Mouse (Mus musculus) thymus, postnatal 0 days (tissue): Measurements from ENCODE around the gene Tpst2. TPM values are rescaled to one million over a fixed set of nuclear protein-coding genes. Genes with fewer than 3 reads are reported as not detected.
"Not testable (repeated sequence)": the region's sequence is repeated elsewhere in the genome, so short reads cannot be mapped to it uniquely, and the experiment has no call there.

Source experiments
- DNase-seq: peaks from one replicate; pipeline ENCODE4 v3.0.0-alpha.2; 2015; ENCODE audit warnings: low spot score
- polyA plus RNA-seq: library from polyadenylated mRNA; unstranded; fragments of >200 nt; fragmentation: Nextera tagmentation; extraction: Ambion mirVana; gene quantifications from 2 replicates; pipeline ENCODE4 v1.2.1, GENCODE M21; 2015

Gene Tpst2
- polyA plus RNA-seq, 1 experiment from 2014 or later = 44.6 TPM

DNA sequence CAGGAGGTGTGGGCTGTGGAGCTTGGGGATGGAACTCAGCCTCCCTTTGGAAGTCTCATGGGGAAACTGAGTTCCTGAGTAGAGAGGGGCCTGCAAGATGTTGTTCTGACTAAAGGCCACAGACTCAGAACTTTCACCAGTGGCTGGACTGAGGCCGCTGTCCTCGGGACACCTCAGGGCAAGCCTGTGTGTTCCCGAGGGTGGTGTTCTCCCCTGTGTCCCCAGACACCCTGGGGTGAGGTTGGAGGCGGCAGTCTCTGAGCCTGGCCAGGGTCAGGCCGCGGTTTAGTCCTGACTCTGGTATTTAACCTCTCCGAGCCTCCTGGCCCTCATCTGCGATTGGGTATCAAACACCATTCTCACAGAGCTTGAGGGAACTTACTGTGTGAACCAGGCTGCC lies 19.1 kb downstream of the Tpst2 start:
- DNase-seq = no peak

DNA sequence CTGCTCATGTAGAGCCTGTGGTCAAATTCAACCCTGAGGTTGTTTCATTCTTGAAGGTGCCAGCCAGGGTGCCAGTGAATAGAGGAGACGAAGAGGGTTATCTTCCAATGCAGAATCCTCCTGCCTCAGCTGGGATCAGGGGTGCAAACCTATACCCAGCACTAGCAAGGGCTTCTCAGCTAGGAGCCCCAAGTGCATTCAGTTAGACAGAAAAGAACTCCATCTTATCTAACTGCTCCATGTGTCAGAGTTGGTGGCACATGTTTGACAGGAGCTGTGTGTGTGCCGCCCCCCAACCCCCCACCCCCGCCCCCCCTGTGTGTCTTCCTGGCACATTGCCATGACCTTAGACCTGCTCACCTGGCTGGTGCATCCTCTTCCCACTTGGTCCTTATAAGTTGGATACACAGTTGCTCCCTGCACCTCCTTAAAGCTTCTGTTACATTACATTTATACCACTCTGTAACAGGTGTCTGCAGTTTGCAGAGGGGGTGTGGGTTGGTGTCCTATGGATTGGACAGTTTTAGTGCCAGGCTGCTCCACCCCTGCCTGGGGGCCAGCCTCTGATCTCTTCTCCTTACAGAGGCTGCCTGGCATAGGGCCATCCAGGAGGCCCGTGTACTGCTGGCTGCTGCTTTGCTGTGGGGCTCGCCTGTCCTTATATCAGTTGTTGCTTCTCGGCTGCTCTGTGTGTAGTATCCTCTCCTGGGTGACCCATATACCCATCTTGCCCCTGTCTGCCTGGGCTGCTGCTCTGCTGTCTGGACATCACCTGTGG lies 20.1 kb downstream of the Tpst2 start:
- no peak for DNase-seq

DNA sequence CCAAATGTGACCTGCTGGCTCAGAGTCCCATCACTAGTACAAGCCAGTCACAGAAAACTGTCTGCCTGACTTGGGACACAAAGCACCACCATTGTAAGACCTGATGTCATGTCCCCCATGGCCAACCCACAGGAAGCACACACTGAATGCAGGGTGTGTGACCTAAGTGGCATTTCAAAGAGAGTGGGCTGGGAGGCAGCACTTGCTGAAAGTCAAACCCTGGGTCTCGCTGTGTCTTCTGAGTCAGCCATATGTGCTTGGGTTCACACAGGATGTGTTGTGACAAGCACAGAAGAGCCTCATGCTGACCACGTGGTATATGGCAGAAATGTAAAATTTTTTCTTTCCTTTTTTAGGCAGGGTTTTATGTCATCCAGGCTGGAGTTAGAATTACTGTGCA lies 20.8 kb downstream of the Tpst2 start:
- peak; percentile 72 for DNase-seq

DNA sequence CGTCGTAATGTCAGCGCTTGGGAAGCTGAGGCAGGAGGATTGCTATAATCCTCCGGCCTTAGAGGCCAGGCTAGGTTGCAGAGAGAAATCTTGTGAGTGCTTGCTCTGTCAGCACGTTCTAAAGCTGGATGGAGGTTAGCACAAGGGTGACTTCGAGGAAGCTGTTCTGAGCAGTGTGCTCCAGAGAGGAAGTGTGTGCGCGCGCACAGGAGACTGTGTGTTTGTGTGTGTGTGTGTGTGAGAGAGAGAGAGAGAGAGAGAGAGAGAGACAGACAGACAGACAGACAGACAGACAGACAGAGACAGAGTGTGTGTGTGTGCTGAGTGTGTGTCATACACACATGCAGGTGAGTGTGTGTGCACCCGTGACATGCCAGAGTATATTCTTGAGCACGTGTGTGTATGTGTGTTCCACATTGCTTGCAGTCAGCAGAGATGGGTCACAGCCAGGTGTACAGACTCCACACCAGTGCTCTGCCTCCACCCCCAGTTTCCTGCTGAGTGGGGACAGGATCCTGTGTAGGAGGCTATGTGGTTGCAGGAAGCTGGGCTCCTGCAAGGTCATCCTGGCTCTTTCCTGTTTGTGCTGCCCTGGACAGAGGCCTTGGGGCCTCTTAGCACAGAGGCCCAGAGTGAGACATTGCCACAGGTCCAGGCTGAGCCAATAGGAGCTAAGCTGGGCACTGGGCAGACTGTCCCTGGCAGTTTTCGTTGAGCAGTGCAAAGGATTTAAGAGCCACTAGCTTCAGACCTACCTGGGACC lies 21.9 kb downstream of the Tpst2 start:
- peak; percentile 73 for DNase-seq

DNA sequence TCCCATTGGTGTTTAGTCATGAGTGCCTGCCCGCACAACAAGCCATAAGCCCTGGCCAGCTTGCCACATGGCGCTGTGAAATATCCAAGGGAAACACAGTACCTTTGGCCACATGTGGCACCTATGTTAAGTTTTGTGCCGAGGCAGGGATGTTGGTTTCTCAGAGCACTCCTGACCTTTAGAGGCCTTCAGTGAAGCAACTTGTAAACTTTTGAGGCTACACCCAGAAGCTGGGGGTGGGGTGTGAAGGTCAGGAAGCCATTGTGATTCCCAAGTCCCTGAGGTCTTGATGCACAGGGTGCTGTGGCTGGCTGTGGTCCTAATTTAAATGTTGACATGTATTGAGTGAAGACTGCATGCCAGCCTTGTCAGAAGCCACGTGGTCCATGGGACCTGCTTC lies 22.9 kb downstream of the Tpst2 start:
- no peak for DNase-seq

DNA sequence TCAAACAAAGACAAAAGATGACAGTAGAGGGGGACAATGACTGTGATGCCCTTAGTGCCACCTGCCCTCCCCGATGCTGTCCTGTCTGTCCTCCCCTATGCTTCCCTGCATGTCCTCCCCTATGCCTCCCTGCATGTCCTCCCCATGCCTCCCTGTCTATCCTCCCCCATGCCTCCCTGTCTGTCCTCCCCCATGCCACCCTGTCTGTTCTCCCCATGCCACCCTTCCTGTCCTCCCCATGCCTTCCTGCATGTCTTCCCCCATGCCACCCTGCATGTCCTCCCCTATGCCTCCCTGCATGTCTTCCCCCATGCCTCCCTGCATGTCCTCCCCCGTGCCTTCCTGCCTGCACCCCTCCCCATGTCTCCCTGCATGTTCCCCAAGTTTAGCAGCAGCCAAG lies 23.6 kb downstream of the Tpst2 start:
- DNase-seq = no peak

DNA sequence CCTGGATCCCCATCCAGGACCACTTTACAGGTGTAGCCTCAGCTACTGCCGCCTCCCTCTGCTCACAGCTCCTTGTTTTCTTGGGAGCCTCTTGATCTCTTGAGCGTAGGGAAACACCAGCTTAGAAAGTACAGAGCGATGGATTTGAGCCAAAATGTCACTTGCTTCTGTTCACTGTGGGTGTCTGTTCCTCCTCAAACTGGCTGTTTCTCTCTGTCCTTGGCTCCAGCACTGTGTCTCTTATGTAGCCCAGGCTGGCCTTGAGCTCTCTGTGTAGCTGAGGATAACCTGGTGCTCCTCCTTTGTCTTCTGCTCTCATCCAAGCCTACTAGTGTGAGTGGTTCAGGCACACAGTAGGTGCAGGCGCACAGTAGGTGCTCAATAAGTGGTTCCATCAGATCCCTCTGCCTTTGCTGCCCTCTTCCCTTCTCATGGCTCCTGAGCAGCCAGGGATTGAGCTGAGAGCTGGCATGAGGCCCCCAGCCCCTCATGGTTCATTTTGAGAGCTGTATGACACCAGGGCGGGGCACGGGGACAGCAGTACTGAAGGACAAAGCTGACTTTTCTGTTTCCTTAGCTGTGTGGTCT lies 24.3 kb downstream of the Tpst2 start:
- no peak for DNase-seq

DNA sequence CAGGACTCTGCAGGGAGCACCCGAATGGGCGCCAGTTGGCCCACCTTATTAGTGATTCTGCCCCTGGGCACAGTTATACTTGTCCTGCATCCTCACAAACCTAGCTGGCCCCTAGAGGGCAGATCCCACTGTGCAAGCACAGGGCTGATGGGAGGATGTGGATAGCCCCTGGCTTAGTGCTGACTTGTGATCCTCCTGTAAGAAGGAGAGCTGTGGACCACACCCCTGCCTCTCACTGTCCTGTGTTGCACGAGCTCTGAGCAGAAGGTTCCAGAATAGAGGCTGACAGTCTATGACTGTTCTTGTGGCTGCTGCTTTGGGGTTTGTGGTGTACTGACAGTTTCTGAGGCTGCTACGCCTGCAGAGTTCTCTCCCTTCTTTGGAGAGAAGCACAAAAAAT lies 25.2 kb downstream of the Tpst2 start:
- DNase-seq = peak; percentile 40

DNA sequence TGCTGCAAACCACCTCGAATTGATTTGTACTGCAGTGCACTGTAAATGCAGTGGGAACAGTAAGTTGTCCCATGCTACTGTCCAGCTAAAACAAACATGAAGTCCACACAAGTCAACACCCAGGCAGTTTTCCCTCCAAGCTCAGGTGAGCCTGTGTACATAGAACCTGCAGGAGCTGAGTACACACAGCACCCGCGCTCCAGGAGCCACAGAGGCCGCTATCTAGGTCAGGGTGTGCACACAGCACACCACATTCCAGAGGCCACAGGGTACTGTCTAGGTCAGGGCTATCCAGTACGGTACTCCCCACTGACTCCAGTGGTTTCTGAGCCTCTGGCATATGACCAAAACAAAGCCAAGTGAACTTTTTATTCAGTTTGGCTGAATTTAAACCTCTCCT lies 25.8 kb downstream of the Tpst2 start:
- no peak for DNase-seq

DNA sequence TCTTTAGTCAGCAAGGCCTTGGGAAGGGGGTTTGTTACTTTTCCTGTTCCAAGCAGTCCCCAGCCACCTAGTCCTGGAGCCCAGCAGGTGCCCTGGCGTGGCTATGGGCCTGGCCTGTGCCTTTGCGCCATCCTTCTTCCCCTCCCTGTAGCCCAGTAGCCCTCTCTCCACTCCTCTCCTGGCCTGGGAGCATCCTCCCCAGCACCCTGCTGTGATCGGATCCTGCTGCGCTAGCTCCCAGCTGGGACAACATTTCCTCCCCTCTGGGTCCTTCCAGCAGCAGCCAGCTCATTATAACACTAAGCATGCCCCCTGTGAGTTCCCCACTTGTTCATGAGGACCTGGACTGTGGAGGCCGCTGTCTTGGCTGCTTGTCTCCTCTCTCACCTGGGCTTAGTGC lies 29.4 kb downstream of the Tpst2 start:
- DNase-seq = no peak

DNA sequence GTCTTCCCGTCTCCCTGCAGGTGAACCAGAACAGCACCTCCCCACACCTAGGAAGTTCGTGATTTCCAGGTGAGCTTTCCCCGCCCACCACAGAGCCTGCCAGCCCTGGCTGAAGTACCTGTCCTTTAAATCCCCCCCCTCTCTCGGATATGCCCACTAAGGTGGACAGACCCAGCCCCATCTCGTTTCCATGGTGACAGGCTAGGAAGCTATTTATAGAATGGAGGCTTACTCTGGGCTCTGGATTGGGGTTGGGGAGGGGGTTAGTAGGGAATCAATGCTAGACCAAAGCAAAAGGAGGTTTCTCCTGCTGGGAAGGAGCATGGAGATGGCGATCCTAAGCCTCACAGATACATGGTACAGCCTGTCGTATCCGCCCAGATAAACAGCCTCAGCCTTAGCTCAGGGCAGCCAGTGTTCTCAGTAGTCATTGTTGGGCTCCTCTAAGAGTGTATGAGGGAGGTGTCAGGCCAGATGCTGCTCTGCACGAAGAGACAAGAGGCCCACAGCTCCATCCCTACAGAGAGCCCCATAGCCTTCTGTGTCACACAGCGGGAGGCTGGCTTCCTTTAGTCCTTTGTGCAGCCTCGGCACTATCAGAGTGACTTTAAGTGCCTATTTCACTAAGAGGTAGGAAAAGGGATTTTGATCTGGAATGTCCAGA lies 36.9 kb downstream of the Tpst2 start:
- no peak for DNase-seq

DNA sequence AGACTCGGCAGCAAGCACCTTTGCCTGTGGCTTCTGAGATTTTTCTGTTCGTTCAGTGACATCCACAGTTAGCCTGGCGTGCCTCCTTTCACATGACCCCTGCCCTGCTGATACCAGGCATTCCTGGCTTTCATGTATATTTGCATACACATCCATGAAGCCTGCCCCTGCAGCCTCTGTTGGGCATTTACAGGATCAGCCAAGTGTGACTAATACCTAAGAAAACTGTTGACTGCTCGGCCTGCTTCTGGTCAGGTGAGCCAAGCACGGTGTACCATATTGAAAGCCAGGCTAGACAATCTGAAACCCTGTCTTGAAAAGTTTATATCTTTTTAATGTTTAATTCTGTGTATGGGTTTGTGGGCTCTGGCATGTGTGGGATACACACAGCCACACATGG lies 40.0 kb downstream of the Tpst2 start:
- no peak for DNase-seq

DNA sequence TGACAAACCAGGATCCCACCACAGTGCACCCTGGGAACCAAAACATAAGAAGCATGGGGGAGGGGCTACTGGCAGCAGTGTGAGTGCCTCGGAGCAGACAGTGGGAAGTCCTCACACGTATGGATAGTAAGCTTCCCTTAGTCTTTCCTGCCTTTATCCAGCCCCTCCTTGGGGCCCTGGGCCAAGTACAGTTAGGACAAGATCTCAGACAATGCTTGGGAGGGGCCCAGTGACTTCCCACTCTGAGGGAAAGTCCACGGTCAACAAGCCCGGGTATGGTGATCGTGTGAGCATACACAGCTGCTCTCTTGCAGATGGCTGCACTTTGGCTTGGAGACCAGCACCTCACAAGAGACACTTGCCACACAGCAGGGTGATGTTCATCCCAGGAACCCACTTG lies 40.8 kb downstream of the Tpst2 start:
- DNase-seq = no peak

DNA sequence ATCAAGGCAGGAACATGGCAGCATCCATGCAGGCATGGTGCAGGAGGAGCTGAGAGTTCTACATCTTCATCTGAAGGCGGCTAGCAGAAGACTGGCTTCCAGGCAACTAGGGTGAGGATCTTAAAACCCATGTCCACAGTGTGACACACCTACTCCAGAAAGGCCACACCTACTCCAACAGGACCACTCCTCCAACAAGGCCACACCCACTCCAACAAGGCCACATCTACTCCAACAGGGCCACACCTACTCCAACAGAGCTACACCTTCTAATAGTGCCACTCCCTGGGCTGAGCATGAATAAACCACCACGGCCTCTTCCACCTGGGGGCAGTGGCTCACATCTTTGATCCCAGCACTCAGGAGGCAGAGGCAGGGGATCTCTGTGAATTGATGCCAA lies 42.9 kb downstream of the Tpst2 start:
- not testable (repeated sequence) for DNase-seq

DNA sequence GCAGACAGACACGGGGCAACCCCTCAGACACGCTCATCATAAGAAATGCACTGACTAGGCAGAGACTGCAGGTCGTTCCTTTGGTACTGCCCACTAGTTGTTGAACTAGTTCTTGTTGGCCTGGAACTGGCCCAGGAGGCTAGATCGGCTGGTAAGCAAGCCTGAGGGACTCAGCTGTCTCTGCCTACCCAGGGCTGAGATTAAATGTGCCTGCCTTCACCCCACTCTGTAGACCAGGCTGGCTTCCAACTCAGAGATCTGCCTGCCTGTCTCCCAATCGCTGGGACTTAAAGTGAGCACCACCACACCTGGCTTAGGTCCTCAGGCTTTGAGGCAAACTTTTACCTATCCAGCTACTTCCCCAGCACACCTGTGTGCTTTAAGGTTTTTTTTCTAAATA lies 43.9 kb downstream of the Tpst2 start:
- DNase-seq = no peak

DNA sequence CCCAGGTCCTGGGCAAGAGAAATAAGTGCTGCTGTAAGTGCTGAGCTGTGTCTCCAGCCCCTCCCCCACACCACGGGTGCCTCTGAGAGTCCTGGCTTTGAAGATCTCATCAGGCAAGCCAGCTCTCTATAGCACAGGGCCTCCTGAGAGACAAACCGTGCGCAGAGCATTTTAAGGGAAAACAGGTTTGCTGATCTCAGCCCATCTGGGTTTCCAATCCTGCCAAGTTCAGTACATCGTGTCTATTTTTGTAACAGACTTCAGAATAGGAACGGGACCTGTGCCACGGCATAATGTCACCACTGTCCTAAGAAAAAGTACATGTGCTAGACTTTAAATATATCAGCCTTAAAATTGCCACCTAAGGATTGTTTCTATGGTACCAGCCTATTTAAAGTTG lies 44.4 kb downstream of the Tpst2 start:
- DNase-seq = no peak

DNA sequence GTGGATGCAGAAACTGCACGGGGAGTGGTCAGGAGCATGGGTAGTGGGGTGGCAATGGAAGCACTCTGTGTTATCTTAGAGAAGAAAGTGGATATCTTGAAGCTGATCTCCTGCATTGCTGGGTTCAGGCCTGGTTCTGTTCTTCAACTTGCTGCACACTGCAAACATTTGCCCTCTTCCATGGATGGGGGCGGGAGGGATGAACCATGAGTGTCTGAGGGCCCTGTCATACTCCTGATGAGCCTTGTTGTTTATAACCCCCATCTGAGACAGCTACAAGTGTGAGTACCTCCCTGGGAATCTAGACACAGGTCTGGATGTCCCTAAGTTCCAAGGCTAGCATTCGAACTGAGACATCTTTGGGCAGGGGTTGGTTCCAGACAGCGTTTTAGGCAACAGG lies 44.9 kb downstream of the Tpst2 start:
- DNase-seq = no peak

DNA sequence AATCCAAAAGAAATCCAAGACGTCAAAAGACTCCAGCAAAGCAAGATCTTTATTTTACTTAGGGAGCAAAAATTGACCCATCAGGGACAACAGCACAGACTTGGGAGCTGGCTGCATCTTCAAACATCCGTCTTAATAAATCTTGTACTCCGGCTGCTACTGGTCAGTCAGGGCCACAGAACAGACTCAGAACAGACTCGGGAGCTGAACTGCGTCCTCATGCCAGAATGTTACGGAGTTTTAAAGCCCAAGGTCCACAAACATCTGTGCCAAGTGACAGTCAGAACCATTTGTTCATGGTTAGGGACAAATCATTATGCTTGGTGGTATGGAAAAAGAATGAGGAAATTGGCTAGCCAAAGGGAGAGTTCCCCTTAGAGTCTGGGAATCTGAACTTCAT lies 46.8 kb downstream of the Tpst2 start:
- no peak for DNase-seq

DNA sequence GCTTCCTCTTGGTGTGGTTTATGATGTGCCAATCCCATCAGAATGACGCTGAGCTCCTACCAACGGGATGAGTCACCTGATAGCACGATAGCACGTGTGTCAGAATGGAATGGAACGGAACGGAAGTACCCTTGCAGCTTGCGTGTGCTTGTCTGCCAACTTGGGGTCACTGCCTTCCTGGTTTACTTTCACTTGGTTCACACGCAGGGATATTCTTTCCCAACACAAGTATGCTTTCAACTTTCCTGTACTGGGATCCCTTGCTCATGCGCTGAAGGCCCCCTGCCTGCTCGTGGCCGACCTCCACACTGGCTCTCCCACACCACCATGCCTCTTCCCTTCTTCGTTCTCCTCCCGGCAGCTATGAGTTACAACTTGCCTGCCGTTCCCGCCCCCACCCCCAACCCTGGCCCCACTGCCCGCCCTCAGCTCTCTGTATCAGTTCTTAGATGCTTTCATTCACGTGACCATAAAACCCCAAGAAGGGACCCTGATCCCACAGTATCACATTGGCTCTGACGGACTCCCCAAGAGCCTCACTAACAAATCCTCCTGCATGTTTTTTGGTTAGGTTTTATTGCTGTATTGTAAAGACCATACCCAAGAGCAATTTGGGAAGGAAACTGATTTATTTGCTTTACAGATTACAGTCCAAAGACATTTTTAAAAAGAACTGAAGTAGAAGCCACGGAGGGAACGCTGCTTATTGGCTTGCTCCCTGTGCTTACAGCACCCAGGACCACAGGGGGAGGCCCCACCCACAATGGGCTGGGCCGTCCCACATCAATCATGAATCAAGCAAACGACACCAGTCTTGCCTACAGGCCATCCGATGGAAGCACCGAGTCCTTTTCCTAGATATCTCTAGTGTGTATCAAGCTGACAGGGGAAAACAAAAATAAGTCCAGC lies 48.4 kb downstream of the Tpst2 start:
- peak; percentile 63 for DNase-seq

DNA sequence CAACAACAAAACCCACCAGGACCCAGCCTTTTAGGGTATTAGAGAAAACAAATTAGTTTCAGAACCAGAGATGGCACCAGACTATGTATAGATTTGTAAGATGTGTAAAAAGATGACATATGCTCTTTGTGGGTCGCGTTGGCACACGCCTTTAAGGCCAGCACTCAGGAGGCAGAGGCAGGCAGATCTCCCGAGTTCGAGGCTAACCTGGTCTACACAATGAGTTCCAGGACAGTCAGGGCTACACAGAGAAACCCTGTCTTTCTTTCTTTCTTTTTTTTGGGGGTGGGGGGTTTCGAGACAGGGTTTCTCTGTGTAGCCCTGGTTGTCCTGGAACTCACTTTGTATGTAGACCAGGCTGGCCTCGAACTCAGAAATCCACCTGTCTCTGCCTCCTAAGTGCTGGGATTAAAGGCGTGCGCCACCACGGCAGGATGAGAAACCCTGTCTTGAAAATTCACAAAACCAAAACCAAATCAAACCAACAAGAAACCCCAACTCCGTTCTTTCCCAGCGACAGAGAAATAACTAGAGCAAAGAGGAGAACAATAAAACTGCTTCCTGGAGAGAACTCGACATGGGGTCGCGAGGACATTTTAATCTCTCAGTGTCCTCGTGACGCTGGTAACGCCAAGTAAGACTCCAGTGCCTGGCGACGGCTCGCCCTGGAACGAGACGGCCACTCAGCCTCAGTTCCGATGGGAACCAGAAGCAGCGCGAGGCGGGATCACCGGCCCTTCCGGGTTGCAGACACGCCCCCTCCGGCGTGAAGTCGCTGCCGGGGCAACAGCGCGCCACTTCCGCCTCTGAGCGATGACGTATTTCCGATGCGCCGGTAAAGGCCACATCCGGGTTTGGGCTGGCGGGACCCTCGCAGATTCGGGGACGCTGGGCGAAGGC lies 49.3 kb downstream of the Tpst2 start, which contains the start of gene Tfip11:
Tfip11 (plus strand) TSS at position 813 of the 900 bp plus-strand sequence.
- peak; percentile 94 for DNase-seq
